Mouse (Mus musculus) neural tube, embryonic 14.5 days (tissue): ENCODE measurements around the gene Thoc6. TPM values are rescaled to one million over a fixed set of nuclear protein-coding genes. Genes with fewer than 3 reads are reported as not detected.

Source experiments
- ATAC-seq: fragments of 200-750 bp; cut with Nextera tagmentation; 2 replicates; pipeline ENCODE4 v1.8.0; 2017; ENCODE audit warnings: low read depth, mild to moderate bottlenecking, moderate TSS enrichment, moderate library complexity
- H3K27ac ChIP-seq: fragments of 300-500 bp; sonication (generic); 2 replicates; pipeline ENCODE4 v1.5.1; 2014; ENCODE audit warnings: low read depth, mild to moderate bottlenecking, control low read depth, low read length, moderate library complexity, mixed read lengths
- H3K27me3 ChIP-seq: fragments of 300-500 bp; sonication (generic); 2 replicates; pipeline ENCODE4 v1.6.1; 2014; ENCODE audit warnings: low read length; ENCODE audit not compliant: control insufficient read depth, insufficient read depth
- H3K36me3 ChIP-seq: fragments of 300-500 bp; sonication (generic); 2 replicates; pipeline ENCODE4 v1.6.1; 2014; ENCODE audit warnings: low read length, mixed read lengths; ENCODE audit not compliant: control insufficient read depth, insufficient read depth
- H3K4me1 ChIP-seq: fragments of 300-500 bp; sonication (generic); 2 replicates; pipeline ENCODE4 v1.6.1; 2014; ENCODE audit warnings: low read length; ENCODE audit not compliant: control insufficient read depth, insufficient read depth
- H3K4me2 ChIP-seq: fragments of 300-500 bp; sonication (generic); 2 replicates; pipeline ENCODE4 v1.6.1; 2014; ENCODE audit warnings: mild to moderate bottlenecking, low read depth, low read length, control low read depth
- H3K4me3 ChIP-seq: fragments of 300-500 bp; sonication (generic); 2 replicates; pipeline ENCODE4 v1.5.1; 2014; ENCODE audit warnings: low read depth, low read length, control low read depth, mixed read lengths
- H3K9ac ChIP-seq: fragments of 300-500 bp; sonication (generic); replicated peaks from 2 replicates; pipeline ENCODE4 v1.6.1; 2014; ENCODE audit warnings: low read depth, mild to moderate bottlenecking, control low read depth, low read length, mixed read lengths
- H3K9me3 ChIP-seq: fragments of 300-500 bp; sonication (generic); 2 replicates; pipeline ENCODE4 v1.6.1; 2016; ENCODE audit warnings: low read length; ENCODE audit not compliant: control insufficient read depth
- WGBS: fragments of 180-500 bp; shearing (Covaris S2); extraction: QIAGEN DNeasy Blood & Tissue Kit; methylation state at CpG from one replicate; pipeline ENCODE4 v1.1.7; 2014; 5-methylcytosine and 5-hydroxymethylcytosine counted together
- polyA plus RNA-seq: library from polyadenylated mRNA; unstranded; fragments of >200 nt; fragmentation: Nextera tagmentation; extraction: Ambion mirVana; gene quantifications from 2 replicates; pipeline ENCODE4 v1.2.1, GENCODE M21; 2014

The Thoc6 gene
- polyA plus RNA-seq, 1 experiment from 2014 or later = 42.1 TPM

- Histone ChIP-seq H3K4me3 (peak overlapping the region; percentile 66), H3K4me2 (peak overlapping the region; percentile 91)
Observed at GRCm38 (mm10) chr17:23700079-23700478, 26.4 kb upstream of the Thoc6 start.

DNA sequence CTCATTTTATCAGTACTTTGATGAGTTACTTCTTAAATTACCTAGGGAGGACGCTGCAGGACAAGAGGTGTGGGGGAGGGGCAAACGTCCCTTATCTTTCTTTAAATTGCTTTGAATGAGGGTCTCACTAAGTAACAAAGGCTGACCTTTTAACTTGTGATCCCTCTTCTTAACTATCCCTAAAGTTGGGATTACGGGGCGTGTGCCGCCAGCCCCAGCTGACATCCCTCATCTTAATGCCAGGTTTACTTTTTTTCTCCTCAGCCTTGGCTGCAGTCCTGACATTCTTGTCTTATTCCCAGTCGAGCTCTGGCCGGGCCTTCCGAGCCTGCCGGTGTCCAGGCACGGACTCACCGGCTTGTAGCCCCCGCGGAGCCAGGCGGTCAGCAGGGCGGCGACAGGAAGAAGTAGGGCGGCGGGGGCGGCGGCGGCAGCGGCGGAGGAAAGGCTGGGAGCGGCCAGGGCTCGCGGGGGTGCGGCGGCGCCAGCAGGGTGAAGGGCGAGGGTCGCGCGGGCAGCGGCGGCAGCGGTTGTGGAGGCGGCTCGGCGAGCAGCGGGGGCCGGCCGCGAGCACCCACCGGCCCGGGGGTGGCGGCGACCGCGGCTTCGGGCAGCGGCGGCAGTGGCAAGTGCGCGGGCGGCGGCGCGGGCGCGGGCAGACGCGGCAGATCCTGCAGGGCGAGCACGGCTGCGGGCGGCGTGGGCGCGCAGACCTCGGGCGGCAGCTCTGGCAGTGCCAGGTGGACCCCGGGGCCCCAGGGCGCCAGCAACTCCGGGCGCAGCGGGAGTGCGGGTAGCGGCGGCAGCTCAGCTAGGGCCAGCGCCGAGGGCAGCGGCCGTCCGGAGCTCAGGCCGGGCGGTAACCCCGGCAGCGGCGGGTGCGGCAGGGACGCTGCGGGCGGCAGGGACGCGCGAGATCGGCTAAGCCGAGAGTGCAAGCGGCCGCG, 25.7 kb upstream of the Thoc6 start:
- peaks cover 9% of the 10 kb centered on the region for H3K27me3 ChIP-seq
- under 1% methylated on average over 62 of the region's 101 CpGs for WGBS

More at GRCm38 (mm10) chr17:23700079-23700478, 26.4 kb upstream of the Thoc6 start:
- Histone ChIP-seq H3K9ac (peak overlapping the region; percentile 63), H3K27me3 (peaks cover 9% of the 10 kb centered on the region), H3K27ac (peak overlapping the region; percentile 52; the same call in 1 of the 2 replicates), H3K36me3 (no peaks in the 10 kb centered on the region), H3K4me1 (no peaks in the 10 kb centered on the region), H3K9me3 (no peaks in the 10 kb centered on the region)
- WGBS = 0% methylated on average over 28 of the region's 28 CpGs
- ATAC-seq = peak; percentile 97

GRCm38 (mm10) chr17:23695801-23696200, 22.1 kb upstream of the Thoc6 start:
- whole genome bisulfite sequencing = 13% methylated on average over 3 of the region's 3 CpGs
- H3K27ac ChIP-seq = no peak overlapping the region

More for the DNA sequence above, 25.7 kb upstream of the Thoc6 start:
- H3K9ac ChIP-seq = peak overlapping the region; percentile 63
- no peaks in the 10 kb centered on the region for H3K4me1 ChIP-seq
- no peaks in the 10 kb centered on the region for H3K9me3 ChIP-seq
- H3K4me2 ChIP-seq = peak overlapping the region; percentile 91
- peak overlapping the region; percentile 52; the same call in 1 of the 2 replicates for H3K27ac ChIP-seq
- peak overlapping the region; percentile 66 for H3K4me3 ChIP-seq
- peak; percentile 70 for ATAC-seq
- H3K36me3 ChIP-seq = no peaks in the 10 kb centered on the region

DNA sequence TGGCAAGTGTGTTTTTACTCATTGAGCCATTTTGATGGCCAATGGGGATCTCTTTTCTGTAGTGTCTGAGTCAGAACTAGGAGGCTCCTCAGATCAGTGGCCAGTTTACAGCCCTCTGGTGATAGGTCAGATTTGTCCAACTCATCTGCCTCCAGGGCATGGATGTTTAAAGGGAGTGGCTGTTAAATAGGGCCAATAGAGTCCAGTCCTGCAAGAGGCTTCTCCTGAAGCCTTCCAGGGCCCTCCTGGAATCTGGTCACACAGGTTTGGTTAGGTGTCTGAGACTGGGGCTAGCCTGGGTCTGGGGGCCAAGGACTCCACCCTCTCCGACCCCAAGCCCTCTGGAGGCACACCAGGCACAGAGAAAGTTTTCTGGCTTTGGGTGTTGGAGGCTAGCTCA, 20.8 kb upstream of the Thoc6 start:
- H3K4me1 ChIP-seq = no peaks in the 10 kb centered on the region
- H3K27me3 ChIP-seq = peaks cover 9% of the 10 kb centered on the region
- H3K27ac ChIP-seq = no peak overlapping the region
- no peak overlapping the region for H3K4me3 ChIP-seq
- ATAC-seq = no peak
- WGBS = 75% methylated on average over 1 of the region's 1 CpGs
- no peak overlapping the region for H3K9ac ChIP-seq
- no peak overlapping the region for H3K4me2 ChIP-seq
- no peaks in the 10 kb centered on the region for H3K9me3 ChIP-seq
- no peaks in the 10 kb centered on the region for H3K36me3 ChIP-seq

More at GRCm38 (mm10) chr17:23695801-23696200, 22.1 kb upstream of the Thoc6 start:
- no peak overlapping the region for H3K4me2 ChIP-seq
- H3K4me3 ChIP-seq = no peak overlapping the region
- H3K27me3 ChIP-seq = peaks cover 9% of the 10 kb centered on the region
- no peaks in the 10 kb centered on the region for H3K9me3 ChIP-seq
- H3K36me3 ChIP-seq = no peaks in the 10 kb centered on the region
- H3K4me1 ChIP-seq = no peaks in the 10 kb centered on the region
- no peak for ATAC-seq
- no peak overlapping the region for H3K9ac ChIP-seq

DNA sequence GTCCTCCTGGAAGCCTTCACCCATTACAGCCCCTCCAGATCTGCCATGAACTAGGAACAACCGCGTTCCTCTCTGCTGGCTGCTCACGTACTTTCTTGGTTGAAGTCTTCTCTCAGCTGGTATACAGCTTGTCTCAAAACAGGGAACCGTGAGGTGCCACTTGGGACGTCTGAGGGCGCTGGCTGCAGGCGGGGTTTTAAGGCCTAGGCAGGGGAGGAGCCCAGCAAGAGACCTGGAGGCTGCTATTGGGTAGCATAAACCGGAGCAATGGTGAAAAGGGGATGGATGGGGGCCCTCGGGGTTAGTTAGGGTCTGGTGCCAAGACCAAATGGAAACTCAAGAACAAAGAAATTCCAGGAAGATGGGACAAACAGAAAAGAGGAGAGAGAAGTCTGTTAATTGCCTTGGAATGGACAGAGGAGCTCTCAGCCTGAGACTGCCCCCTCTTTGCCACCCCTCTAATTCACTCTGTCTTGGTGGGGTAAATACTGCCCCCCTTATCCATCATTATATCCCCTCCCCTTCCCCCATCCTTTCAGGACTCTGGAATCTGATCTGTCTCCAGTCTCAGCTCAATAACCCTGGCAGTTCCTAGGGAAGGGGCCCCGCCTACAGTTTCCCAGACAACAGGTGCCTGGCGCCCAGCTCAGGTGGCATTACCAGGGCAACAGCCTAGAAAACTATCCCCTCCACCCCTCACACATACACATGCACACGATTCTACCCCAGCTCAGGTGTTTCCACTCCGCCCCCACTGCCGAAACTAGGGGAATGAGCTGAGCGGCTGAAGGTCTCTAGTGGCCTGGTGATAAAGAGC, 10.4 kb upstream of the Thoc6 start, which contains the start of gene Cldn9:
Gene Cldn9 (minus strand): TSS at position 171 of the 817 bp plus-strand sequence.
- no peak within 1 kb of the TSS for H3K4me3 ChIP-seq
- H3K27ac ChIP-seq = no peak within 1 kb of the TSS
- H3K9me3 ChIP-seq = no peaks in the 10 kb centered on the region
- no peak within 1 kb of the TSS for H3K4me2 ChIP-seq
- H3K27me3 ChIP-seq = peaks cover 30% of the 10 kb centered on the region
- no peak for ATAC-seq
- H3K9ac ChIP-seq = no peak within 1 kb of the TSS
- no peaks in the 10 kb centered on the region for H3K36me3 ChIP-seq
- 8% methylated on average over 15 of the region's 15 CpGs for WGBS
- no peaks in the 10 kb centered on the region for H3K4me1 ChIP-seq

- no peak overlapping the region for H3K9ac ChIP-seq
- 12% methylated on average over 15 of the region's 15 CpGs for WGBS
- no peak overlapping the region for H3K4me2 ChIP-seq
- H3K4me3 ChIP-seq = no peak overlapping the region
- H3K4me1 ChIP-seq = no peaks in the 10 kb centered on the region
- no peak overlapping the region for H3K27ac ChIP-seq
- peaks cover 32% of the 10 kb centered on the region for H3K27me3 ChIP-seq
- ATAC-seq = no peak
- H3K9me3 ChIP-seq = no peaks in the 10 kb centered on the region
- H3K36me3 ChIP-seq = no peaks in the 10 kb centered on the region
Observed at GRCm38 (mm10) chr17:23683226-23683625, 9.5 kb upstream of the Thoc6 start.

GRCm38 (mm10) chr17:23682530-23682929, 8.8 kb upstream of the Thoc6 start:
- H3K9ac ChIP-seq = no peak overlapping the region
- H3K36me3 ChIP-seq = no peaks in the 10 kb centered on the region
- no peaks in the 10 kb centered on the region for H3K9me3 ChIP-seq
- H3K27me3 ChIP-seq = peaks cover 32% of the 10 kb centered on the region
- no peak overlapping the region for H3K27ac ChIP-seq
- no peak for ATAC-seq
- H3K4me1 ChIP-seq = no peaks in the 10 kb centered on the region
- WGBS = 65% methylated on average over 3 of the region's 3 CpGs
- H3K4me3 ChIP-seq = no peak overlapping the region
- no peak overlapping the region for H3K4me2 ChIP-seq

DNA sequence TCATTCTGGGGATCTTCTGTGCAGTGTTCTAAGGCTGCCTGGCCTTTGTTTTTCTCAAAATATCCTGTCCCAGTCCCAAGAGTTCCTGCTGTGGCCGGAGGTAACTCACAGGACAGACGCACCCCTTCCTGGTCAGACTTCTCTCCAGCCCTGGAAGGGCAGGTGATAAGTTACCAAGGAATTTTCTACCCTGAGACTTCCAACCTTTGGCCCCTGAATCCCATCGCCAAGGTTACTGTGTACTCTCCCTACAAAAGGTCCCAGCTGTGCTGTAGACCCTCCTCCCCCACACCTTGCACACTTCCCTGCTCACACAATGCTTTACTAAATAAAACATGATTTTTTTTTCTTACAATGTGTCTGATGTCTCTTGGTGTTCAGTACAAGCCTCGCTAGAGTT, 8.4 kb upstream of the Thoc6 start:
- H3K4me3 ChIP-seq = no peak overlapping the region
- no peak overlapping the region for H3K9ac ChIP-seq
- no peaks in the 10 kb centered on the region for H3K9me3 ChIP-seq
- H3K4me2 ChIP-seq = no peak overlapping the region
- 65% methylated on average over 4 of the region's 4 CpGs for WGBS
- H3K4me1 ChIP-seq = no peaks in the 10 kb centered on the region
- H3K27me3 ChIP-seq = peaks cover 32% of the 10 kb centered on the region
- no peak overlapping the region for H3K27ac ChIP-seq
- H3K36me3 ChIP-seq = no peaks in the 10 kb centered on the region
- ATAC-seq = no peak
